Mouse (Mus musculus) forebrain, embryonic 13.5 days (tissue): Measurements from ENCODE around the gene Tex14. TPM values are rescaled to one million over a fixed set of nuclear protein-coding genes. Genes with fewer than 3 reads are reported as not detected.

Experiments used
- ATAC-seq: fragments of 200-750 bp; cut with Nextera tagmentation; 2 replicates; pipeline ENCODE4 v1.8.0; 2017
- H3K27ac ChIP-seq: fragments of 300-500 bp; sonication (generic); 2 replicates; pipeline ENCODE4 v1.5.1; 2015; ENCODE audit warnings: inconsistent platforms, mild to moderate bottlenecking, moderate library complexity
- H3K27me3 ChIP-seq: fragments of 300-500 bp; sonication (generic); 2 replicates; pipeline ENCODE4 v1.6.1; 2015; ENCODE audit warnings: mild to moderate bottlenecking, inconsistent platforms
- H3K36me3 ChIP-seq: fragments of 300-500 bp; sonication (generic); 2 replicates; pipeline ENCODE4 v1.6.1; 2015; ENCODE audit warnings: mild to moderate bottlenecking, inconsistent platforms; ENCODE audit not compliant: poor library complexity, severe bottlenecking
- H3K4me1 ChIP-seq: fragments of 300-500 bp; sonication (generic); 2 replicates; pipeline ENCODE4 v1.6.1; 2015; ENCODE audit warnings: inconsistent platforms
- H3K4me2 ChIP-seq: fragments of 300-500 bp; sonication (generic); 2 replicates; pipeline ENCODE4 v1.6.1; 2015; ENCODE audit warnings: inconsistent platforms, mild to moderate bottlenecking, moderate library complexity
- H3K4me3 ChIP-seq: fragments of 300-500 bp; sonication (generic); 2 replicates; pipeline ENCODE4 v1.5.1; 2015; ENCODE audit warnings: mild to moderate bottlenecking, inconsistent platforms
- H3K9ac ChIP-seq: fragments of 300-500 bp; sonication (generic); 2 replicates; pipeline ENCODE4 v1.6.1; 2015; ENCODE audit warnings: mild to moderate bottlenecking, inconsistent platforms
- H3K9me3 ChIP-seq: fragments of 300-500 bp; sonication (generic); replicated peaks from 2 replicates; pipeline ENCODE4 v1.6.1; 2016; ENCODE audit warnings: inconsistent platforms
- WGBS: fragments of 180-500 bp; shearing (Covaris S2); methylation state at CpG from one replicate; pipeline ENCODE4 v1.1.7; 2015; 5-methylcytosine and 5-hydroxymethylcytosine counted together
- polyA plus RNA-seq: library from polyadenylated mRNA; unstranded; fragments of >200 nt; fragmentation: Nextera tagmentation; extraction: Ambion mirVana; gene quantifications from 2 replicates; pipeline ENCODE4 v1.2.1, GENCODE M21; 2015

The Tex14 gene
- polyA plus RNA-seq, 1 experiment from 2014 or later = 0.10 TPM

DNA sequence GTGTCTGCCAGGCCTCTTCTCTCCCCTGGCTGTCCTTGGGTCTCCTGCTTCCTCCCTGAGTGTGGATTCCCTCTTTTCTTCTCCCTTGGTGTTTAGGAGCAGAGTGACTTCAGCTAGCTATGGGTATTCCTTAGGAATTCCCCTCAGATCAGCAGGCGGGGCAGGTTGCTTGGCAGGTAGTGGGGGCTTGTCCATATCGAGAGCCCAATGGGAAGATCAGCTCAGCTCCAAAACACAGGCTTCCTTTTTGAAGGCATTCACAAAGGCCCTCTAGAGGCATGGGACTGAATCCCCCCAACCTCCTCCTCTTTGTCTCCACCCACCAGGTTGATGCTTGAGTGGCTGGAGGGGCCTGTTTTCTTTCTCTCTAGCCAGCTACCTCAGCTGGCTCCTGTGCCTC is 191.6 kb downstream of the Tex14 start:
- no peaks in the 10 kb centered on the region for H3K27me3 ChIP-seq
- H3K9me3 ChIP-seq = no peaks in the 10 kb centered on the region
- peak overlapping the region; percentile 82 for H3K4me2 ChIP-seq
- peak overlapping the region; percentile 89 for H3K4me3 ChIP-seq
- H3K9ac ChIP-seq = peak overlapping the region; percentile 98
- peak overlapping the region; percentile 94 for H3K27ac ChIP-seq
- no peak for ATAC-seq
- H3K36me3 ChIP-seq = peaks cover 50% of the 10 kb centered on the region
- peaks cover 50% of the 10 kb centered on the region for H3K4me1 ChIP-seq
- 12% methylated on average over 2 of the region's 2 CpGs for WGBS

DNA sequence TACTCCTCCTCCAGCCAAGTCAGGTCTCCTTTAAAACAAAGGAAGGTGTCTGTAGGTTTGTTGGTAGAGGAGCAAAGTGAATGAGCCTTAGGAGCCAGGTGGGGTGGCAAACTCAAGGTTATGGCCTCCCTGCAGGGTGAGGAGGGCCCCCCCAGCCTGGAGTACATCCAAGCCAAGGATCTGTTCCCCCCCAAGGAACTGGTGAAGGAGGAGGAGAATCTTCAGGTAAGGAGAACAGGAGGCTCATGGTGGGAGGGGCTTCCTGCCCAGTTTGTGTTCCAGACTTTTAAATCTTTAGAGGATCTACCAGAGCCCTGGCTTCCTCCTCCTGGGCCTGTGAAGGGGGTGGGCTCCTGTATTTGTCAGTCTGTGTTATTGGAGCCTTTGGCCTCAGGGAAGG is 192.2 kb downstream of the Tex14 start:
- Histone ChIP-seq H3K4me3 (peak overlapping the region; percentile 89), H3K4me1 (peaks cover 50% of the 10 kb centered on the region), H3K9me3 (no peaks in the 10 kb centered on the region), H3K36me3 (peaks cover 56% of the 10 kb centered on the region), H3K4me2 (peak overlapping the region; percentile 82), H3K27me3 (no peaks in the 10 kb centered on the region), H3K9ac (peak overlapping the region; percentile 98), H3K27ac (peak overlapping the region; percentile 94)
- ATAC-seq = no peak

DNA sequence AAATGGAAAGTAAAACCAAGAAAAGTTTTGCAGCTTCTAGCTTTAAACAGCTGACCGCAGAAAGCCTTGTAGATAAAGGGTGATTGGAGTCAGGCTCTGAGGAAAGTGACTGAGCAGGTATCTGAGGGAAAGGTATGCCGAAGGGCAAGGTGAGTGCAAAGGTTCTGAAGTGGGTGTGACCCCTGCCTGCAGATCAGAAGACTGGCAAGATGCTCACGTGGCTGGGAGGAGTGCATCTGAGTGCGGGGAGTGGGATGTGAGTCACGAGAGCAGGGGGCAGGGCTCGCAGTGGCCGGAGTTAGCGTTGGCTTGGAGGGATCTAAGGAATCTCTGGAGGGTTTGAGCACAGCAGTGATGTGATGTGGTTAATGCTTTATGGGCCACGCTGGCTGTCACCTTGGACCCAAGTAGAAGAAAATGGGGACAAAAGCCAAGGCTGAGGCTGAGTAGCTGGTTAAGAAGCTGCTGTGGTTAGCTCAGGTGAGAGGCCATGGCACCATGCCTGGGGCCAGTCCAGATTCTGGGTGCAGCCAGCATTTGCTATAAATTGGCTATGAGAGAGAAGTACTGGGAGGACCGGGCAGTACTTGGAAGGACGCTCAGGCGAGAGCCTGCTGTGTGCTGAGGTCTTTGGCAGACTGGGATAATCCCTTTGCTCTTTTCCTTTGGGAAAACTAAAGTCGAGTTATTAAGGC is 194.7 kb downstream of the Tex14 start:
- Histone ChIP-seq H3K9me3 (no peaks in the 10 kb centered on the region), H3K27me3 (no peaks in the 10 kb centered on the region), H3K36me3 (peaks cover 76% of the 10 kb centered on the region), H3K4me3 (no peak overlapping the region), H3K4me2 (no peak overlapping the region), H3K27ac (no peak overlapping the region), H3K9ac (no peak overlapping the region), H3K4me1 (peaks cover 28% of the 10 kb centered on the region)
- 90% methylated on average over 13 of the region's 13 CpGs for WGBS
- ATAC-seq = no peak

DNA sequence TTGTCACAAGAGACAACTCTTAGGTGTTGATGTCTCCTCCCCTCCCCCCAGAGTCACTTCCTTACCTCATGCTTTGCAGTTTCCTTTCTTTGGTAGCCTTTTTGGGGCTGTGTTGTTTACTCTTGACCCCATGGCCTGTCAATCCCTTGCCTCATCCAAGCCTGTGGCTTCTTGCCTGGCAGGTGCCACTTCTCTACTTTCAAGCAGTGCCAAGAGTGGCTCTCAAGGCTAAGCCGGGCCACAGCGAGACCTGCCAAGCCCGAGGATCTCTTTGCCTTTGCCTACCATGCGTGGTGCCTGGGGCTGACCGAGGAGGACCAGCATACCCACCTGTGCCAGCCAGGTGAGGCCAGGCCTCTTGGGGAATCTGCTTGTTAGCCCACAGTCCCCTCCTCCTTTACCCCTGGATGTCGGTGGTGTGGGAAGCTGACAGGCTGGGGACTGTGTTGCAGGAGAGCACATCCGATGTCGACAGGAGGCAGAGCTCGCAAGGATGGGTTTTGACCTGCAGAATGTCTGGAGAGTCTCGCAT is 195.5 kb downstream of the Tex14 start:
- peaks cover 85% of the 10 kb centered on the region for H3K36me3 ChIP-seq
- no peaks in the 10 kb centered on the region for H3K9me3 ChIP-seq
- H3K4me1 ChIP-seq = peaks cover 19% of the 10 kb centered on the region
- no peak overlapping the region for H3K4me3 ChIP-seq
- H3K4me2 ChIP-seq = no peak overlapping the region
- WGBS = 91% methylated on average over 10 of the region's 10 CpGs
- H3K27ac ChIP-seq = no peak overlapping the region
- no peak overlapping the region for H3K9ac ChIP-seq
- H3K27me3 ChIP-seq = no peaks in the 10 kb centered on the region
- ATAC-seq = no peak

DNA sequence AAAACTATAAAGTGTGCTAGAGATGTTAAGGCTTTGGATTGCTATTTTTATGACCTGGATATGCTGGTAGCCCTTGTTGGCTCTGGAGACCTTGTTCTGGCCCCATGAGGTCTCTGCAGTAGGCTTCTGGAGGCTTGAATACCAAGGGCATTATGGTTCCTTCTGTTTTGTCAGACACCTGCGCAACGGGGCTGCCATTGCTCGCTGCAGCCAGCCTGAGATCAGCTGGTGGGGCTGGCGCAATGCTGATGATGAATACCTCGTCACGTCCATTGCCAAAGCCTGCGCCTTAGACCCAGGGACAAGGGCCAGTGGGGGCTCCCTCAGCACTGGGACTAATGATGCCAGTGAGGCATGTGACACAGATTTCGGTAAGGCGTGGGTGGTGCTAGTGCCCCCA is 197.4 kb downstream of the Tex14 start:
- no peak overlapping the region for H3K9ac ChIP-seq
- no peaks in the 10 kb centered on the region for H3K9me3 ChIP-seq
- H3K4me1 ChIP-seq = peaks cover 6% of the 10 kb centered on the region
- H3K4me3 ChIP-seq = no peak overlapping the region
- H3K27ac ChIP-seq = no peak overlapping the region
- ATAC-seq = no peak
- no peak overlapping the region for H3K4me2 ChIP-seq
- 97% methylated on average over 9 of the region's 9 CpGs for WGBS
- no peaks in the 10 kb centered on the region for H3K27me3 ChIP-seq
- peaks cover 100% of the 10 kb centered on the region for H3K36me3 ChIP-seq

DNA sequence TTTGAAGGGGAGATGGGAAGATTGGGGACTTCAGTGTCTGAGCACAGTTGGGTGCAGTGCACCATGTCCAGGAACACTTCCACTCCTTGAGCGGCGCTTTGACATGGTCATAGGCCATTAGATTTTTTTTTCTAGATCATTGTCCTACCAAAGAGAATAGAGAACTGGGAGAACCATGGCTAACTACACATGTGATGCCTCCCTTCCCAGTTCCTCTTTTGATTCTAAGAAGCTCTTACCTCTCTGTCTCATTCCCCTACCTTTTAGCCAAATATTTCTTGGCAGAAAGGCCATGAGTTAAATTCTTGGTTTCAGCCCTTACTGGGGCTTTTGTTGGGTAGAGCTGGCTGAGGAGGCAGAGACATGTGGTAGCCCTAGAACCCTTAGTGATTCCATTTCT is 198.7 kb downstream of the Tex14 start:
- Histone ChIP-seq H3K4me1 (no peaks in the 10 kb centered on the region), H3K4me3 (no peak overlapping the region), H3K4me2 (no peak overlapping the region), H3K36me3 (peaks cover 100% of the 10 kb centered on the region), H3K27ac (no peak overlapping the region), H3K9ac (no peak overlapping the region), H3K27me3 (no peaks in the 10 kb centered on the region), H3K9me3 (no peaks in the 10 kb centered on the region)
- 96% methylated on average over 2 of the region's 2 CpGs for WGBS
- no peak for ATAC-seq

Other genes with a start within 250 kb of the Tex14 start
- gene Ppm1e, start 46.0 kb upstream of the Tex14 start, polyA plus RNA-seq = 16.8 and 17.4 TPM in 2 replicates
- gene Rad51c, start 111 bp upstream of the Tex14 start, polyA plus RNA-seq = 10.7 and 11.2 TPM in 2 replicates
- not detected in 2 replicates for gene Gm11492, start 161.6 kb downstream of the Tex14 start, polyA plus RNA-seq
- gene Sept4, start 163.8 kb downstream of the Tex14 start, polyA plus RNA-seq = 12.0 and 13.4 TPM in 2 replicates
- gene Mtmr4, start 187.1 kb downstream of the Tex14 start, polyA plus RNA-seq = 49.2 and 54.6 TPM in 2 replicates
- 0.27 and 0.53 TPM in 2 replicates for gene Hsf5, start 212.1 kb downstream of the Tex14 start, polyA plus RNA-seq